Mouse (Mus musculus): ENCODE data around the gene Hdac1.

Gene Hdac1

GRCm38 (mm10) chr4:129476047-129476446 is 66.5 kb downstream of the Hdac1 start:
- DNase-seq (ENCODE audit: low spot score) = no peak

Data from testis, postnatal 10 days (tissue).